Mouse (Mus musculus) heart, postnatal 0 days (tissue): ENCODE data around the gene Tram2. TPM values are rescaled to one million over a fixed set of nuclear protein-coding genes. Genes with fewer than 3 reads are reported as not detected.

ENCODE experiments used
- ATAC-seq: fragments of 200-750 bp; cut with Nextera tagmentation; 2 replicates; pipeline ENCODE4 v1.8.0; 2017; ENCODE audit warnings: low read depth, moderate number of reproducible peaks, moderate library complexity; ENCODE audit not compliant: insufficient read depth
- DNase-seq: peaks from one replicate; pipeline ENCODE4 v3.0.0-alpha.2; 2016; ENCODE audit warnings: low spot score
- H3K27ac ChIP-seq: fragments of 300-500 bp; sonication (generic); 2 replicates; pipeline ENCODE4 v1.5.1; 2014; ENCODE audit warnings: low read depth, mild to moderate bottlenecking
- H3K27me3 ChIP-seq: fragments of 300-500 bp; sonication (generic); 2 replicates; pipeline ENCODE4 v1.6.1; 2014; ENCODE audit warnings: low read length, mixed read lengths; ENCODE audit not compliant: control insufficient read depth, insufficient read depth
- H3K36me3 ChIP-seq: fragments of 300-500 bp; sonication (generic); replicated peaks from 2 replicates; pipeline ENCODE4 v1.6.1; 2014; ENCODE audit warnings: low read length, mixed read lengths; ENCODE audit not compliant: control insufficient read depth, insufficient read depth
- H3K4me1 ChIP-seq: fragments of 300-500 bp; sonication (generic); 2 replicates; pipeline ENCODE4 v1.6.1; 2014; ENCODE audit warnings: antibody characterized with exemption; ENCODE audit not compliant: control insufficient read depth, insufficient read depth
- H3K4me2 ChIP-seq: fragments of 300-500 bp; sonication (generic); 2 replicates; pipeline ENCODE4 v1.6.1; 2014; ENCODE audit warnings: low read depth, mild to moderate bottlenecking, low read length, moderate library complexity
- H3K4me3 ChIP-seq: fragments of 300-500 bp; sonication (generic); 2 replicates; pipeline ENCODE4 v1.5.1; 2014; ENCODE audit warnings: low read depth, low read length
- H3K9ac ChIP-seq: fragments of 300-500 bp; sonication (generic); replicated peaks from 2 replicates; pipeline ENCODE4 v1.6.1; 2014; ENCODE audit warnings: low read depth, low read length, mixed read lengths
- H3K9me3 ChIP-seq: fragments of 300-500 bp; sonication (generic); replicated peaks from 2 replicates; pipeline ENCODE4 v1.6.1; 2016; ENCODE audit warnings: low read length; ENCODE audit not compliant: control insufficient read depth
- CTCF ChIP-seq: IDR thresholded peaks from 2 replicates; pipeline ENCODE4 v1.5.1; 2016; ENCODE audit warnings: antibody characterized with exemption, control low read depth, low read depth
- EP300 ChIP-seq: IDR thresholded peaks from 2 replicates; pipeline ENCODE4 v1.6.1; 2016; ENCODE audit warnings: antibody characterized with exemption, low read depth
- WGBS: fragments of 180-500 bp; shearing (Covaris S2); extraction: QIAGEN DNeasy Blood & Tissue Kit; methylation state at CpG from one replicate; pipeline ENCODE4 v1.1.7; 2014; 5-methylcytosine and 5-hydroxymethylcytosine counted together
- polyA plus RNA-seq: library from polyadenylated mRNA; unstranded; fragments of >200 nt; fragmentation: Nextera tagmentation; extraction: Ambion mirVana; gene quantifications from 2 replicates; pipeline ENCODE4 v1.2.1, GENCODE M21; 2015
- total RNA-seq: library from RNA; depleted of rRNA; stranded (reverse); fragments of >200 nt; gene quantifications from 2 replicates; pipeline ENCODE4 v1.2.3, GENCODE M21; 2014; ENCODE audit warnings: low replicate concordance

Gene Tram2
- total and polyA plus RNA-seq, 2 experiments from 2014 or later: 2.4 TPM

DNA sequence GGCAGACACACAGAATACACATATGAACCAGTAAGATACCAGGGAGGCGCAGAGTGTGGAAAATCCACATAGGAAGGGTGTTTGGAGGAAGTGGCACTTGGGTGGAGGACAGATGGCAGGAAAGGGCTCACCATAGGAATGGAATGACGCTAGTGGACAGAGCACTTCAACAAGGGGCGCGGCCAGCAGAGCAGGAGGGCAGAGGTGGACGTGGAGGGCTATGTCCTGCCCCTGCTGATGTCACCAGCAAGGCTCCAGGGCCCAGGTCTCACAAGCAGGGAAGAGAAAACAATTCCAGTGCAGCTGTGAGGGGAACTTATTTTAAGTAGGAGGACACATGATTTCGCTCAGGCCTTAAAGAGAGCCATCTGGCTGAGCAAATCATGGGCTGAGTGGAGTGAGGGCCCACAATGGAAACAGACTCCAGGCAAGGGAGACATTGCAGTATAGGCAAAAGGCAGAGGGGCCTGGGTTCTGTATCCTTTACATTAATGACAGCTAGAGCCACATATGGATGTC, 68.7 kb downstream of the Tram2 start:
- H3K27ac ChIP-seq: no peak overlapping the region
- H3K4me1 ChIP-seq: 0 out of 2 replicates have a peak, but pooled peaks cover 7% of the 10 kb centered on the region
- H3K9me3 ChIP-seq: no peaks in the 10 kb centered on the region
- TF ChIP-seq CTCF (no peak), EP300 (no peak)
- no peaks in the 10 kb centered on the region for H3K27me3 ChIP-seq
- WGBS: 55% methylated on average over 6 of the region's 6 CpGs
- H3K36me3 ChIP-seq: peaks cover 33% of the 10 kb centered on the region
- ATAC-seq (no peak), DNase-seq (peak; percentile 4)
- H3K9ac ChIP-seq: no peak overlapping the region
- H3K4me3 ChIP-seq: no peak overlapping the region
- no peak overlapping the region for H3K4me2 ChIP-seq

- peak overlapping the region; percentile 53 for H3K27ac ChIP-seq
- H3K4me2 ChIP-seq: no peak overlapping the region
- ATAC-seq: peak; percentile 81
- no peaks in the 10 kb centered on the region for H3K27me3 ChIP-seq
- no peak overlapping the region for H3K9ac ChIP-seq
- peaks cover 33% of the 10 kb centered on the region for H3K36me3 ChIP-seq
- 48% methylated on average over 4 of the region's 4 CpGs for WGBS
- H3K9me3 ChIP-seq: no peaks in the 10 kb centered on the region
- peak; percentile 35 for DNase-seq
- TF ChIP-seq EP300 (no peak), CTCF (no peak)
- no peak overlapping the region for H3K4me3 ChIP-seq
- no peaks in the 10 kb centered on the region for H3K4me1 ChIP-seq
Measured at GRCm38 (mm10) chr1:21008891-21009290, 70.1 kb downstream of the Tram2 start.

DNA sequence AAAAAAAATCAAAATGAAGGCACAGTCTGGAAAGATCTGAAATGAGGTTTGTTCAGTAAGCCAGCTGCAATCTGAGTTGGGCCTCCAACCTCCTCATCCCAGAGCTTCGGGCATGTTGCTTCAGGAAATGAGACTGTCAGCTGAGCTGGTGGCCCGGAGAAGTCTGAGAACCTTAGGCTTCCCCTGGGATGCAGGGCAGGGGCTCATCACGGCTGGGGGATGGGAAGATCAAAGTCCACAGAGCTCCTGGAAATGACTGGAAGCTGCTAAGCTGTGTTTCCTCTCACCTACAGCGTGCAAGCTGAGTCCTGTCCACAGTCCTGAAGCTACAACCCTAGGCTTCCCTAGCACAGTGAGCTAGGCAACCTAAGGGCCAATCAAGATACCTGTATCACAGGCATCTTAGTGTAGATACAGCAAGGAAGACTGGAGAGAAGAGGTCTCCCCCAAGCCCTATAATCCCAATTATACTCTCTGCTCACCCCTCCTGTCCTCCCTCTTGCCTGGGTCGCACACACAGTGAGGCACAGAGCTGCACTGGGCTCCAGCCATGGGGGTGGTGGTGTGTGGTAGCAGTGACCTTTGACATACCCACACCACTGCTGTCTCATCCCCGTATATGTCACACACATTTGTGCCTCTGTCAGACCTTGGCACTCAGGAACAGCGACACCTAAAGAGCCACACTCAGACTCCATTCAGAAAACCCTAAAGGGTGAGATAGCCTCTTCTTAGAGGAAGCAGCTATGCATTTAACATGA, 70.9 kb downstream of the Tram2 start:
- Histone ChIP-seq H3K4me1 (no peaks in the 10 kb centered on the region), H3K9ac (no peak overlapping the region), H3K4me2 (no peak overlapping the region), H3K27ac (peak overlapping the region; percentile 53), H3K9me3 (no peaks in the 10 kb centered on the region), H3K36me3 (peaks cover 39% of the 10 kb centered on the region), H3K27me3 (no peaks in the 10 kb centered on the region), H3K4me3 (no peak overlapping the region)
- ATAC-seq (0 out of 2 replicates have a peak, but pooled peaks have one; percentile 2), DNase-seq (peak; percentile 3)
- 59% methylated on average over 7 of the region's 7 CpGs for WGBS
- TF ChIP-seq CTCF (no peak), EP300 (no peak)

DNA sequence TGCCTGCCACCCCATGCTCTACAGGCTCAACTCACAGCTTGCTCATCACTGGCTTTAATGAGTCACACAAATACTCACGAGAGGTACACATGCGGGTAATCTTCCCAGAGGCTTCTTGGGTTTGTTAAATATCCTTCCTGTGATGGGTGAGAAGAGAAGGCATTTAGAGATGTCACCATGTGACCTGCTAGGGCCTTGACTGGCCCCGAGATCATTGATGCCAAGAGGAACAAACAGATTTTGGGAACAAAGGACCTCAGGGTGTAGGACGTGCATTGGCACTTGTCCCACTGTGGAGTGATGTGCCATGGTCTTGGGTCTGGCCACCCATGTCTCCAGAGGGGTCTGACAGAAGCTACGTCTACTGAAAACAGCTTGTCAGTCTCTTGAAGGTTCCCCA, 72.3 kb downstream of the Tram2 start:
- H3K9me3 ChIP-seq: no peaks in the 10 kb centered on the region
- no peaks in the 10 kb centered on the region for H3K4me1 ChIP-seq
- TF ChIP-seq EP300 (no peak), CTCF (no peak)
- H3K9ac ChIP-seq: no peak overlapping the region
- DNase-seq: no peak
- H3K4me3 ChIP-seq: no peak overlapping the region
- H3K36me3 ChIP-seq: peaks cover 29% of the 10 kb centered on the region
- 79% methylated on average over 5 of the region's 5 CpGs for WGBS
- no peaks in the 10 kb centered on the region for H3K27me3 ChIP-seq
- no peak overlapping the region for H3K4me2 ChIP-seq
- no peak for ATAC-seq
- H3K27ac ChIP-seq: no peak overlapping the region

GRCm38 (mm10) chr1:21004596-21004995, 74.4 kb downstream of the Tram2 start:
- 67% methylated on average over 8 of the region's 8 CpGs for WGBS
- Histone ChIP-seq H3K36me3 (peaks cover 37% of the 10 kb centered on the region), H3K9ac (no peak overlapping the region), H3K4me3 (no peak overlapping the region), H3K4me2 (no peak overlapping the region), H3K27ac (no peak overlapping the region), H3K27me3 (no peaks in the 10 kb centered on the region), H3K4me1 (no peaks in the 10 kb centered on the region), H3K9me3 (no peaks in the 10 kb centered on the region)
- ATAC-seq (no peak), DNase-seq (peak; percentile 2)
- TF ChIP-seq CTCF (no peak), EP300 (no peak)
